ENCODE assay signal across 12 mouse cellular contexts in genomic region chr16:77422385-77423363, GRCm38 (mm10).
A peak's percentile ranks its signal among the peaks of the same experiment; 100 is the strongest.
DNase-seq lines count a peak whose midpoint lies in the region; ATAC-seq lines count a peak whose summit lies in the region.
"Had no signal": no experiment of that assay in that cellular context is flagged by ENCODE, and none has a peak within 500 bp of the region (broad histone marks: within the 10 kb centered on the region; RNA-seq: fewer than 3 reads in every experiment).

No protein-coding gene starts in this region.

- no peak for DNase-seq in heart, adult 8-10 months (ENCODE audit: low spot score)
- DNase-seq in midbrain, embryonic 14.5 days: peak; percentile 70
- no peak for DNase-seq in Muller cell, postnatal 12 days (ENCODE audit: inconsistent ontology term)
- DNase-seq in kidney, postnatal 25 days: no peak
- no peak for DNase-seq in lung, postnatal 10 days
- DNase-seq: adrenal gland, postnatal 25 days; kidney, adult 18-20 months had no signal

- H3K4me3 ChIP-seq in heart, embryonic 13.5 days: no peak overlapping the region
- H3K4me3 ChIP-seq in embryonic facial prominence, embryonic 13.5 days: no peak overlapping the region
- peak overlapping the region; percentile 54 for H3K4me3 ChIP-seq in hindbrain, embryonic 13.5 days
- H3K4me3 ChIP-seq in midbrain, embryonic 14.5 days (replicated peaks; ENCODE audit: low read depth, low read length): peak overlapping the region; percentile 56
- H3K4me3 ChIP-seq: megakaryocyte, embryonic 14.5 days had no signal

- 0 out of 2 replicates have a peak overlapping the region, but pooled peaks have one; percentile 5 for H3K27ac ChIP-seq in heart, embryonic 13.5 days (replicated peaks)
- peak overlapping the region; percentile 83 for H3K27ac ChIP-seq in embryonic facial prominence, embryonic 13.5 days
- peak overlapping the region; percentile 99 for H3K27ac ChIP-seq in hindbrain, embryonic 13.5 days
- H3K27ac ChIP-seq in midbrain, embryonic 14.5 days (replicated peaks; ENCODE audit: low read depth, low read length): peak overlapping the region; percentile 99

- H3K27me3 ChIP-seq in heart, embryonic 13.5 days (replicated peaks): no peaks in the 10 kb centered on the region
- H3K27me3 ChIP-seq in embryonic facial prominence, embryonic 13.5 days: no peaks in the 10 kb centered on the region
- no peaks in the 10 kb centered on the region for H3K27me3 ChIP-seq in hindbrain, embryonic 13.5 days
- H3K27me3 ChIP-seq in midbrain, embryonic 14.5 days (ENCODE audit: control insufficient read depth, insufficient read depth, low read length): no peaks in the 10 kb centered on the region
- H3K27me3 ChIP-seq: megakaryocyte, embryonic 14.5 days; Patski had no signal

- H3K36me3 ChIP-seq in heart, embryonic 13.5 days: no peaks in the 10 kb centered on the region
- no peaks in the 10 kb centered on the region for H3K36me3 ChIP-seq in embryonic facial prominence, embryonic 13.5 days
- no peaks in the 10 kb centered on the region for H3K36me3 ChIP-seq in hindbrain, embryonic 13.5 days
- H3K36me3 ChIP-seq in midbrain, embryonic 14.5 days (ENCODE audit: control insufficient read depth, insufficient read depth, low read length): no peaks in the 10 kb centered on the region

- WGBS in heart, embryonic 13.5 days: 77% methylated on average over 12 of the region's 12 CpGs
- WGBS in embryonic facial prominence, embryonic 13.5 days: 65% methylated on average over 12 of the region's 12 CpGs
- 19% methylated on average over 12 of the region's 12 CpGs for WGBS in hindbrain, embryonic 13.5 days
- 9% methylated on average over 12 of the region's 12 CpGs for WGBS in midbrain, embryonic 14.5 days

- H3K4me1 ChIP-seq in heart, embryonic 13.5 days: peaks cover 42% of the 10 kb centered on the region
- H3K4me1 ChIP-seq in embryonic facial prominence, embryonic 13.5 days: peaks cover 34% of the 10 kb centered on the region
- H3K4me1 ChIP-seq in hindbrain, embryonic 13.5 days (replicated peaks): peaks cover 13% of the 10 kb centered on the region
- H3K4me1 ChIP-seq in midbrain, embryonic 14.5 days (ENCODE audit: control insufficient read depth, insufficient read depth, low read length): 0 out of 2 replicates have a peak, but pooled peaks cover 9% of the 10 kb centered on the region
- H3K4me1 ChIP-seq: megakaryocyte, embryonic 14.5 days had no signal

- H3K9ac ChIP-seq in heart, embryonic 13.5 days: no peak overlapping the region
- H3K9ac ChIP-seq in embryonic facial prominence, embryonic 13.5 days: no peak overlapping the region
- H3K9ac ChIP-seq in hindbrain, embryonic 13.5 days: peak overlapping the region; percentile 90
- H3K9ac ChIP-seq in midbrain, embryonic 14.5 days (replicated peaks; ENCODE audit: low read length): peak overlapping the region; percentile 91

- ATAC-seq in heart, embryonic 13.5 days (ENCODE audit: extremely low read depth, insufficient number of reproducible peaks, low FRiP score, low TSS enrichment): no peak
- ATAC-seq in embryonic facial prominence, embryonic 13.5 days (ENCODE audit: insufficient number of reproducible peaks, insufficient read depth, low FRiP score, low TSS enrichment, low read depth): no peak
- ATAC-seq in hindbrain, embryonic 13.5 days (ENCODE audit: low FRiP score): no peak
- no peak for ATAC-seq in midbrain, embryonic 14.5 days (ENCODE audit: low FRiP score, low TSS enrichment)

- H3K9me3 ChIP-seq in heart, embryonic 13.5 days: no peaks in the 10 kb centered on the region
- H3K9me3 ChIP-seq in embryonic facial prominence, embryonic 13.5 days: no peaks in the 10 kb centered on the region
- H3K9me3 ChIP-seq in hindbrain, embryonic 13.5 days: no peaks in the 10 kb centered on the region
- no peaks in the 10 kb centered on the region for H3K9me3 ChIP-seq in midbrain, embryonic 14.5 days (ENCODE audit: control insufficient read depth, low read length)
- H3K9me3 ChIP-seq: megakaryocyte, embryonic 14.5 days had no signal

- no peak overlapping the region for H3K4me2 ChIP-seq in heart, embryonic 13.5 days
- H3K4me2 ChIP-seq in embryonic facial prominence, embryonic 13.5 days: peak overlapping the region; percentile 55; the same call in 1 of the 2 replicates
- H3K4me2 ChIP-seq in hindbrain, embryonic 13.5 days: peak overlapping the region; percentile 67
- peak overlapping the region; percentile 72 for H3K4me2 ChIP-seq in midbrain, embryonic 14.5 days (ENCODE audit: low read length)

Comparison
In these comparisons a context has a peak if more than half of its experiments do, and no peak if none do; other contexts are left out.
1. H3K27ac ChIP-seq: peak in every context shown above with its lines; median percentile 99 in hindbrain, embryonic 13.5 days; 99 in midbrain, embryonic 14.5 days; 83 in embryonic facial prominence, embryonic 13.5 days; 5 in heart, embryonic 13.5 days.
2. H3K4me3 ChIP-seq: peak in hindbrain, embryonic 13.5 days (single experiment) and midbrain, embryonic 14.5 days (single experiment); none in heart, embryonic 13.5 days (single experiment) and embryonic facial prominence, embryonic 13.5 days (single experiment).
3. H3K9ac ChIP-seq: peak in hindbrain, embryonic 13.5 days (single experiment) and midbrain, embryonic 14.5 days (single experiment); none in heart, embryonic 13.5 days (single experiment) and embryonic facial prominence, embryonic 13.5 days (single experiment).